22 mouse cellular contexts compared by ENCODE assay signal in the genomic region with DNA sequence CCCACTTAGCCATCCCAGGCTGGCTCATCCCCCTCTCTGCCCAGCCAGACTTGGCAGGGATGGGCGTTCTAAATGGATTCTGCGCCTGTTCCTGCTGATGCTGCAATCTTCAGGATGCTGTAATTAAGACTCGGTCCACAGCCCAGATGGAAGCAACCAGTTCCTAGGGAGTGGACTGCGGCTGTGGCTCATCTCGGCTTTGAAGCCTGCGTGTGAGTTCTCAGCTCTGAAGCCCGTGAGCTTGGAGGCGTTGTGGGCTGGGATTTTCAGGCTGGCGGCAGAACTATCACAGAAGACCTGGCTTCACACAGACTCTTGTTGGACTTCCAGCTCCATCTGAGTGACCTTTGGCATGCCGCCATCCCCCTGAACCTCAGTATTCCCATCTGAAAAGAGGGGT. TPM values are rescaled to one million over a fixed set of nuclear protein-coding genes. Genes with fewer than 3 reads are reported as not detected.
DNase-seq lines count a peak whose midpoint lies in the region; ATAC-seq and TF ChIP-seq lines count a peak whose summit lies in the region.
"Had no signal": no experiment of that assay in that cellular context is flagged by ENCODE, and none has a peak within 500 bp of the region (broad histone marks: within the 10 kb centered on the region; RNA-seq: fewer than 3 reads in every experiment).

No protein-coding gene starts in this region.

- no peaks in the 10 kb centered on the region for H3K9me3 ChIP-seq in hindbrain, postnatal 0 days (ENCODE audit: low read length)
- H3K9me3 ChIP-seq in hindbrain, embryonic 13.5 days = no peaks in the 10 kb centered on the region
- H3K9me3 ChIP-seq in neural tube, embryonic 15.5 days (replicated peaks) = no peaks in the 10 kb centered on the region
- H3K9me3 ChIP-seq: heart, embryonic 10.5 days; kidney, embryonic 15.5 days; midbrain, embryonic 12.5 days had no signal

- no peaks in the 10 kb centered on the region for H3K36me3 ChIP-seq in hindbrain, postnatal 0 days (ENCODE audit: insufficient read depth, low read length)
- H3K36me3 ChIP-seq in hindbrain, embryonic 13.5 days = no peaks in the 10 kb centered on the region
- no peaks in the 10 kb centered on the region for H3K36me3 ChIP-seq in neural tube, embryonic 15.5 days
- H3K36me3 ChIP-seq: forebrain, embryonic 10.5 days; heart, embryonic 10.5 days; kidney, embryonic 15.5 days; midbrain, embryonic 12.5 days had no signal

- ATAC-seq in hindbrain, postnatal 0 days = no peak
- ATAC-seq in hindbrain, embryonic 13.5 days (ENCODE audit: low FRiP score) = no peak
- peak; percentile 53; the same call in 1 of the 2 replicates for ATAC-seq in neural tube, embryonic 15.5 days (ENCODE audit: low FRiP score)
- ATAC-seq: intestine, embryonic 16.5 days; lung, postnatal 0 days had no signal

- TF ChIP-seq CTCF in hindbrain, postnatal 0 days (IDR thresholded peaks at IDR 0.05; ENCODE audit: low read depth) = no peak

- no peak overlapping the region for H3K9ac ChIP-seq in hindbrain, postnatal 0 days (replicated peaks; ENCODE audit: low read length)
- H3K9ac ChIP-seq in hindbrain, embryonic 13.5 days = no peak overlapping the region
- no peak overlapping the region for H3K9ac ChIP-seq in neural tube, embryonic 15.5 days (replicated peaks)
- H3K9ac ChIP-seq: hindbrain, embryonic 14.5 days; kidney, embryonic 15.5 days; midbrain, embryonic 12.5 days had no signal

- peak; percentile 36 to 37 for DNase-seq in cerebellum, postnatal 25 days
- DNase-seq in cerebellum, adult 9-11 months = no peak
- DNase-seq in hindbrain, postnatal 0 days (ENCODE audit: low spot score) = peak; percentile 64
- no peak for DNase-seq in neural tube, embryonic 10.5 days (ENCODE audit: extremely low spot score, low spot score)
- DNase-seq in right cerebral cortex, postnatal 14 days = peak; percentile 24
- DNase-seq in ovary, postnatal 14 days (ENCODE audit: low spot score) = no peak
- DNase-seq: adrenal gland, postnatal 25 days; liver; spleen, adult 18-20 months; thymus, postnatal 36 days had no signal

- 62% methylated on average over 10 of the region's 10 CpGs for WGBS in hindbrain, postnatal 0 days
- 84% methylated on average over 10 of the region's 10 CpGs for WGBS in hindbrain, embryonic 13.5 days
- 68% methylated on average over 10 of the region's 10 CpGs for WGBS in neural tube, embryonic 15.5 days

- H3K4me1 ChIP-seq in hindbrain, postnatal 0 days (ENCODE audit: insufficient read depth, low read length) = peaks cover 6% of the 10 kb centered on the region; the same call in 1 of the 2 replicates
- H3K4me1 ChIP-seq in hindbrain, embryonic 13.5 days (replicated peaks) = peaks cover 36% of the 10 kb centered on the region
- H3K4me1 ChIP-seq in neural tube, embryonic 15.5 days = peaks cover 27% of the 10 kb centered on the region

- peak overlapping the region; percentile 32; the same call in 1 of the 2 replicates for H3K27ac ChIP-seq in hindbrain, postnatal 0 days
- H3K27ac ChIP-seq in hindbrain, embryonic 13.5 days = no peak overlapping the region
- H3K27ac ChIP-seq in neural tube, embryonic 15.5 days (replicated peaks) = no peak overlapping the region
- H3K27ac ChIP-seq: forebrain, embryonic 10.5 days; heart, embryonic 10.5 days; hindbrain, embryonic 14.5 days; kidney, embryonic 15.5 days; midbrain, embryonic 12.5 days had no signal

- no peaks in the 10 kb centered on the region for H3K27me3 ChIP-seq in hindbrain, postnatal 0 days (ENCODE audit: insufficient read depth, low read length)
- peaks cover 18% of the 10 kb centered on the region for H3K27me3 ChIP-seq in hindbrain, embryonic 13.5 days
- H3K27me3 ChIP-seq in neural tube, embryonic 15.5 days (replicated peaks) = no peaks in the 10 kb centered on the region

- H3K4me3 ChIP-seq in hindbrain, postnatal 0 days (ENCODE audit: low read length) = no peak overlapping the region
- no peak overlapping the region for H3K4me3 ChIP-seq in hindbrain, embryonic 13.5 days
- no peak overlapping the region for H3K4me3 ChIP-seq in neural tube, embryonic 15.5 days (replicated peaks)
- H3K4me3 ChIP-seq: forebrain, embryonic 10.5 days; heart, embryonic 10.5 days; kidney, embryonic 15.5 days; midbrain, embryonic 12.5 days; myocyte had no signal

- no peak overlapping the region for H3K4me2 ChIP-seq in hindbrain, postnatal 0 days (ENCODE audit: low read depth, low read length)
- no peak overlapping the region for H3K4me2 ChIP-seq in hindbrain, embryonic 13.5 days
- H3K4me2 ChIP-seq in neural tube, embryonic 15.5 days = no peak overlapping the region
- H3K4me2 ChIP-seq: hindbrain, embryonic 14.5 days; kidney, embryonic 15.5 days; midbrain, embryonic 12.5 days had no signal

RNA-seq across cellular contexts. Expression of gene Wscd2, which starts 34.1 kb away (rescaled TPM):
- total RNA-seq in hindbrain, postnatal 0 days (2014; rRNA removed) = 25.1 and 33.8 TPM in 2 replicates
- 8.9 and 9.8 TPM in 2 replicates for polyA plus RNA-seq in hindbrain, postnatal 0 days (2015; fragmentation: Nextera tagmentation; extraction: Ambion mirVana)
- polyA plus RNA-seq in hindbrain, embryonic 13.5 days (2015; fragmentation: Nextera tagmentation; extraction: Ambion mirVana) = 9.8 and 10.4 TPM in 2 replicates
- polyA plus RNA-seq in neural tube, embryonic 15.5 days (2015; fragmentation: Nextera tagmentation; extraction: Ambion mirVana) = 18.2 and 22.6 TPM in 2 replicates
- total RNA-seq: megakaryocyte progenitor cell, adult 5-6 weeks; MEL had no signal
- polyA plus RNA-seq: myocyte had no signal

Comparison
In these comparisons a context has a peak if more than half of its experiments do, and no peak if none do; other contexts are left out.
1. DNase-seq: peak in cerebellum, postnatal 25 days (2 of 2), hindbrain, postnatal 0 days (single experiment) and right cerebral cortex, postnatal 14 days (single experiment); none in cerebellum, adult 9-11 months (single experiment), neural tube, embryonic 10.5 days (single experiment) and ovary, postnatal 14 days (single experiment).